Mouse (Mus musculus) hindbrain, embryonic 12.5 days (tissue): Measurements from ENCODE around the gene Dmrt3. TPM values are rescaled to one million over a fixed set of nuclear protein-coding genes. Genes with fewer than 3 reads are reported as not detected.

Experiments
- ATAC-seq: fragments of 200-750 bp; cut with Nextera tagmentation; 2 replicates; pipeline ENCODE4 v1.8.0; 2017; ENCODE audit warnings: moderate TSS enrichment; ENCODE audit not compliant: low FRiP score
- H3K27ac ChIP-seq: fragments of 300-500 bp; sonication (generic); 2 replicates; pipeline ENCODE4 v1.5.1; 2016; ENCODE audit warnings: mild to moderate bottlenecking
- H3K27me3 ChIP-seq: fragments of 300-500 bp; sonication (generic); 2 replicates; pipeline ENCODE4 v1.6.1; 2016; ENCODE audit warnings: mild to moderate bottlenecking
- H3K36me3 ChIP-seq: fragments of 300-500 bp; sonication (generic); 2 replicates; pipeline ENCODE4 v1.6.1; 2016; ENCODE audit warnings: mild to moderate bottlenecking
- H3K4me1 ChIP-seq: fragments of 300-500 bp; sonication (generic); 2 replicates; pipeline ENCODE4 v1.6.1; 2016
- H3K4me2 ChIP-seq: fragments of 300-500 bp; sonication (generic); replicated peaks from 2 replicates; pipeline ENCODE4 v1.6.1; 2016; ENCODE audit warnings: mild to moderate bottlenecking
- H3K4me3 ChIP-seq: fragments of 300-500 bp; sonication (generic); 2 replicates; pipeline ENCODE4 v1.5.1; 2016; ENCODE audit warnings: mild to moderate bottlenecking
- H3K9ac ChIP-seq: fragments of 300-500 bp; sonication (generic); 2 replicates; pipeline ENCODE4 v1.6.1; 2016; ENCODE audit warnings: mild to moderate bottlenecking, moderate library complexity
- H3K9me3 ChIP-seq: fragments of 300-500 bp; sonication (generic); replicated peaks from 2 replicates; pipeline ENCODE4 v1.6.1; 2016; ENCODE audit warnings: mild to moderate bottlenecking
- WGBS: fragments of 180-500 bp; shearing (Covaris S2); methylation state at CpG from one replicate; pipeline ENCODE4 v1.1.7; 2016; 5-methylcytosine and 5-hydroxymethylcytosine counted together
- polyA plus RNA-seq: library from polyadenylated mRNA; unstranded; fragments of >200 nt; fragmentation: Nextera tagmentation; extraction: Ambion mirVana; gene quantifications from 2 replicates; pipeline ENCODE4 v1.2.1, GENCODE M21; 2016

The Dmrt3 gene
- polyA plus RNA-seq, 1 experiment from 2014 or later = 0.67 TPM

DNA sequence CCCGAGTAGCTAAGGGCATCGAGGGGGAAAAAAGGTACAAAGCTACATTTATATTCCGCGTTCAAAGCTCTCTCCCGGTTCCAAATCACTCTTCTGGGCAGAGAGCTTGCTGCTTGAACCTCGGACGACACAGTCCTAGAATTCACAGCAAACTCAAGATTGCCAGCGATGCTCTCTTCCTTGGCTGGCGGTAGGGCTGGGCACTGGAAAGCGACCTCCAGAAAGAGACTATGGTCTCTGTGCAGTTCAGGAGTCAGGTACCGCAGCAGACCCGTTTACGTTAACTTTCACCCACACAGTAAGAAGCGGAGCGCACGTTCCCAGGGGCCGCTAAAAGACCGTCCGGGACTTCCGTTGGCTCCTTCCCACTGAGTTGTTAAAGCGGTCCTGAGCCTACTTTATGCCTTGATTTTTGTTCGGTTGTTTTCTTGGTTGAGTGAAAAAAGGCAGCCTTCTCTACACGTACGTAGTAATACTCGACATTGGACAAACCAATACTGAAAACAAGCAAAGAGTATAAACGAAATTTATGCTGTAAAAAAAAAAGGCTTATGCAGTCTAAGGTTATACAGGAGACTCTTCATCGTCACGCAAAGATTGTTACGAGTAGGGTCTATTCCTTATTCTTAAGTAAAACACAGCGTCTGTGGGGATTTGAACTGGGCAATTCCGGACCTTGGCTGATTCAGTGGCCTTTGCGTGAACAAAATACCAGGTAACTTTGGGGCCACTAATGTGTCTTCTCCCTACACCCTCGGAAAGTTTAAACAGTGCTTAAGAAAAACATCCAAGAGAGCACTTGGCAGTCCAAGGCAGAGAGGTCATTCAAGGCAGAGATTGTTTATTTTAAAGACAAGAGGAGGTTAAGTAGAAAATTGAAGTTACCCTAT is 895 bp upstream of the Dmrt3 start:
- Histone ChIP-seq H3K9me3 (no peaks in the 10 kb centered on the region), H3K4me1 (peaks cover 24% of the 10 kb centered on the region), H3K27me3 (peaks cover 92% of the 10 kb centered on the region), H3K4me3 (no peak overlapping the region), H3K27ac (no peak overlapping the region), H3K4me2 (no peak overlapping the region), H3K36me3 (no peaks in the 10 kb centered on the region), H3K9ac (no peak overlapping the region)
- no peak for ATAC-seq
- WGBS = under 1% methylated on average over 33 of the region's 33 CpGs

DNA sequence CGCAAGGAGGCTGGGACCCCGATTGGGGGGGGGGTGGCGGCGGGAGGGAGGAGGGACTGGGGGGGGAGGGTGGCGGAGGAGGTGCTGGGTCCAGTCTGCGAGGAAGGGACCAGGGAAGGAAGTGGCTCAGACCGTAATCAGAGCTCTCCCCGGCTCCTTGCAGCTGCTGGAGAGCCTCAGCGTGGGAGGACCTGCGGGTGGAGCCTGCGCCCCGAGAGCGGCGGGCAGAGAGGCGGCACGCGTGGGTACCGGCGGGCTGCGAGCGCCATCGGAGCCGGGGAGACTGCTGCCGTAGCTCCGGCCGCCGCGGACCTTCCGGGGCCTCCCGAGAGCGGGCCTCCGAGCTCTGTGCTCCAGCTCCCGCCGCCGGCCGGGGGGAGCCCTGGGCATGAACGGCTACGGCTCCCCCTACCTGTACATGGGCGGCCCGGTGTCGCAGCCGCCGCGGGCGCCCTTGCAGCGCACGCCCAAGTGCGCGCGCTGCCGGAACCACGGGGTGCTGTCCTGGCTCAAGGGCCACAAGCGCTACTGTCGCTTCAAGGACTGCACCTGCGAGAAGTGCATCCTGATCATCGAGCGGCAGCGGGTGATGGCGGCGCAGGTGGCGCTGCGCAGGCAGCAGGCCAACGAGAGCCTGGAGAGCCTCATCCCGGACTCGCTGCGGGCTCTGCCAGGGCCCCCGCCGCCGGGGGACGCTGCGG is 460 bp downstream of the Dmrt3 start:
- WGBS = under 1% methylated on average over 48 of the region's 71 CpGs

DNA sequence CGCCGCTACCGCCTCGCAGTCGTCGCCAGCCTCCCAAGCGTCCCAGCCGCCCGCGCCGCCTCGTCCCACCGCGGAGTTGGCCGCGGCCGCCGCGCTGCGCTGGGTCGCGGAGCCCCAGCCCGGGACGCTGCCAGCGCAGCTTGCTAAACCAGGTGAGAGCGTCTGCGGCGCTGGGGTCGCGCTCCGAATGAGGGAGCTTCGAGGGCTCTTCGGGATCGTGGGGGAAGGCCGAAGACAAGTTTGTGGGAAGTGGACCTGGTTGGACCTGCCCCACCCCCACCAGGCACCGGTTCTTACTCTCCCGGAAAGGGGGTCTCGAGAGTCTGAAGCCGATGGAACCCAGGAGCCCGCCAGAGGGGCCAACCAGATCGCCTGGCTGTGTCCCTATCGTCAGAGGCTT is 1.0 kb downstream of the Dmrt3 start:
- Histone ChIP-seq H3K4me1 (peaks cover 19% of the 10 kb centered on the region), H3K9ac (no peak overlapping the region; the same call in 1 of the 2 replicates)

More for the DNA sequence above, 460 bp downstream of the Dmrt3 start:
- peak; percentile 54; the same call in 1 of the 2 replicates for ATAC-seq
- Histone ChIP-seq H3K4me3 (peak overlapping the region; percentile 28), H3K4me1 (peaks cover 24% of the 10 kb centered on the region), H3K27ac (no peak overlapping the region), H3K9me3 (no peaks in the 10 kb centered on the region), H3K27me3 (peaks cover 95% of the 10 kb centered on the region), H3K36me3 (no peaks in the 10 kb centered on the region), H3K9ac (peak overlapping the region; percentile 28; the same call in 1 of the 2 replicates), H3K4me2 (peak overlapping the region; percentile 53)

DNA sequence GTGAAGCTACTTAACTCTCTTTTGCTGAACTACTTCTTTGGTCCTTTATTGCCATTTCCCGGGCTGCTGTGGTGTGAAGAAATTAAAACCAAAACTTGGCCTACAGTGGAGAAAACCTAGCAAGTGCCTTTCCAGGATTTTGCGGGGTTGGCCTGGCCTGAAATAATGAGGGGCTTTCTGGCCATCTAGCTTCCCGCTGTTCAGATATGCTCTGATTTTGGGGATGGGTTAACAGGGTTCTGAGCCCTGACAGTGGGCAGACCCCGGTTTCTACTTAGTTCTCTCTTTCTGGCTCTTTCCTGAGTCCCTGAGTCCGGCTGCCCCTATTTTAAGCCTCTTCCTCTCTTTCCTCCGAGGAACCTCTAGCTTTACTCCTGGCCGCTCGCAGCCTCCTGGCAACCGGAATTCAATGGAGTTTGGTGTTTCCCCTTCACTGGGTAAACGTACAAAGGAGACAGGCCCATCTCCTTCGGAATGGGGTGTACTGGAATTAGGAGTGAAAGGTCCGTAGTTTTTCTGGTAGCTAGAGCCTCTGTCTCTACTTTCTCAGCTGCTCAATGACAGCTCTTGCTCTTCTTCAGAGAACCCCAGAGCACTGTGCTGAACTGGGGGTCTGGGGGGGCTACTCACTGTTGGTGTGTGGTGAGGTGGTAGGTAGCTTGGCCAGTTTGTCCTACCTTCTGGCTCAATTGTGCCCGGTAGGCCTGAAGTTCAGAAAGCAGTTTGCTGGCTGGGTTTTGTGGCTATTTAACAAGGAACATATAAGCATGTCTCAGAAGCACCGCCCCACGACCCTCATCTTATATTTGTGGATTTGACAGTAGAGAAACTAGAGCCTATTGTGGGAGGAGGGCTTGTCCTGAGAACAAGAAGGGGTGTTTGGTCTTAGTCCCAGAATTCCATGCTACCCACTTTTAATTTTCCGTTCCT is 2.0 kb downstream of the Dmrt3 start:
- Histone ChIP-seq H3K9ac (no peak overlapping the region), H3K4me1 (peaks cover 19% of the 10 kb centered on the region), H3K4me3 (no peak overlapping the region), H3K27ac (no peak overlapping the region), H3K9me3 (no peaks in the 10 kb centered on the region), H3K27me3 (peaks cover 95% of the 10 kb centered on the region), H3K36me3 (no peaks in the 10 kb centered on the region), H3K4me2 (no peak overlapping the region)
- no peak for ATAC-seq
- whole genome bisulfite sequencing = 3% methylated on average over 16 of the region's 16 CpGs

More for the DNA sequence above, 1.0 kb downstream of the Dmrt3 start:
- no peak for ATAC-seq
- Histone ChIP-seq H3K27ac (no peak overlapping the region), H3K4me2 (peak overlapping the region; percentile 53), H3K9me3 (no peaks in the 10 kb centered on the region), H3K4me3 (peak overlapping the region; percentile 28), H3K27me3 (peaks cover 95% of the 10 kb centered on the region), H3K36me3 (no peaks in the 10 kb centered on the region)
- under 1% methylated on average over 42 of the region's 42 CpGs for WGBS

DNA sequence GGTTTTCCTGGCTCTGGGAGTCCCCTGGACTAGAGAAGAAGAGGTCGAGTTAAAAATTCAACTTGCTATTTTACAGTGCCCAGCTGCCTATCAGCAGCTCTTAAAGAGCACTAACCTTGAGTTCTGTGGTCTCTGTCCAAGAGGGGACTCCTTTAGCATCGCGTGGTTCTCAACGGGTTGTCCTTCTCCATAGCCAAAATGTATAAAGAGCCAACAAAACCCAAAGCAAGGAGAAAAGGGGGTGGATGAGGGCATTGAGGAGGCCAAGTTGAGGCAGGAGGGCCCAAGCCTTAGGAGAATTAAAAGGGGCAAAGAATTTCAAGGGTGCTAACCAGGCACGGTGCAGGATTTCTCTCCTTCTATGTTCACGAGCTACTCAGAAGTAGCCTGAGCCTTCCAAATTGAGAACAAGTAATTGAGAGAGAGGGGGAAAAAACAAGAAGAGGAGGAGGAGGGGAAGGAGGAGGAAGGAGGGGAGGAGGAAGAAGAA is 2.8 kb downstream of the Dmrt3 start:
- no peaks in the 10 kb centered on the region for H3K9me3 ChIP-seq
- H3K36me3 ChIP-seq = no peaks in the 10 kb centered on the region
- no peak overlapping the region for H3K27ac ChIP-seq
- peaks cover 14% of the 10 kb centered on the region for H3K4me1 ChIP-seq
- H3K27me3 ChIP-seq = peaks cover 95% of the 10 kb centered on the region
- 2% methylated on average over 6 of the region's 6 CpGs for WGBS
- no peak overlapping the region for H3K9ac ChIP-seq
- H3K4me2 ChIP-seq = no peak overlapping the region
- no peak overlapping the region for H3K4me3 ChIP-seq
- no peak for ATAC-seq

DNA sequence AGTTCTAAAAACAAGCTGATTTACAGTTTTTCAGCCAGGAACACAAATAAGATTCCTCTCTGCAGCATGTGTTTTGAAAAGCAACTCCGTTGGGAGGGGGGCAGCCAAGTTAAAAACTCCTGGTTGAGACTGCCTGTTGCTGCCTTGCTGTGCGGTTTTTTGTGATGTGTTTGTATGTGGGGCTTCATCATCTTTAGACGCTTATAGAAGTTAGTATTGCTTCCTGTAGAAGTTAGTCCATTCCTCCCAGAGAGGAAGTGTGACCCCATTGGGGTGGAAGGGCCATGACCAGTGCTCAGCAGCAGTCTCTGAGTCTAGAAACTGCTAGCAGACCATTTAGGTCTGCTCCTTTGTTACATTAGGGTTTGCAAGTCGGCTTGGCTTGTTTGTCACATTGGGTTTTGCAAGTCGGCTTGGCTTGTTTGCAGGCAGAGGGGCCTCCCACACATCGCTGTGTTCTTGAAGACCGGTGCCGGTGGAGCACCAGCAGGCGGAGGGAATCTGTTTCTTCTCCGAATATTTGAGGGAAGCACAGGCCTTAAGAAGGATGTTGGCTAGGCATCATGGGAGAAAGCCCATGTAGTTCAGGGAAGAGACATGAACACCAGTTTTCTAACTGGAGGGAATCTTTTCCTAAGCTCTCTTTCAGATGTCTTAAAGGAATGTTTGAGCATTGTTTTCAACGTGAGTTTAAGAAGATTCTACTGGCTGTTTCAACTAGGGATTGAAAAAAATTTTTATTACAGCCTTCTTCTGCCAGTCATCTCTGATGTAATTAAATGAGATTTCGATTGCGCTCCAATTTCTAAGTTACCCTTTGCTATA is 3.6 kb downstream of the Dmrt3 start:
- Histone ChIP-seq H3K36me3 (no peaks in the 10 kb centered on the region), H3K4me3 (no peak overlapping the region), H3K4me2 (no peak overlapping the region), H3K4me1 (peaks cover 14% of the 10 kb centered on the region), H3K9ac (no peak overlapping the region), H3K27ac (no peak overlapping the region), H3K27me3 (peaks cover 95% of the 10 kb centered on the region), H3K9me3 (no peaks in the 10 kb centered on the region)
- WGBS = 5% methylated on average over 13 of the region's 13 CpGs
- no peak for ATAC-seq

DNA sequence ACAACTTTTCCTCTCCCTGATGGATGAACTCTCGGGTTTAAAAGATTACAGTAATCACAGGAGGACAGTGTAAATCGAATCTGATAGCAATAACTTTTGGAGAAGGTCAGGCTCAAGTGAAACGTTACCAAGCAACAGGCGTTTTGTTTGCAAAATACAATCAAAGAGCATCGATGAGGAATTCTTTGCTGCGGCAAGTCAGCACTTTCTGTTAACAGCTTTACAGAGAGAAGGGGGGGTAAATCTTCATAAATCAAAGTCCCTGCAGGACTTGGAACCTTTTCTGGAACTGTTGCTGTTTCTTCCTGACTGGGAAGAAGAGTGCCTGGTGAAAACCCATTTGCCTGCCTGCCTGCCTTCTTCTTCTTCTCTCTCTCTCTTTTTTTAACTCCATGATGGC is 5.8 kb downstream of the Dmrt3 start:
- H3K4me2 ChIP-seq = no peak overlapping the region
- WGBS = 22% methylated on average over 6 of the region's 6 CpGs
- H3K9me3 ChIP-seq = no peaks in the 10 kb centered on the region
- peaks cover 3% of the 10 kb centered on the region for H3K4me1 ChIP-seq
- H3K9ac ChIP-seq = no peak overlapping the region
- no peak overlapping the region for H3K4me3 ChIP-seq
- no peak overlapping the region for H3K27ac ChIP-seq
- ATAC-seq = no peak
- H3K27me3 ChIP-seq = peaks cover 97% of the 10 kb centered on the region
- no peaks in the 10 kb centered on the region for H3K36me3 ChIP-seq

DNA sequence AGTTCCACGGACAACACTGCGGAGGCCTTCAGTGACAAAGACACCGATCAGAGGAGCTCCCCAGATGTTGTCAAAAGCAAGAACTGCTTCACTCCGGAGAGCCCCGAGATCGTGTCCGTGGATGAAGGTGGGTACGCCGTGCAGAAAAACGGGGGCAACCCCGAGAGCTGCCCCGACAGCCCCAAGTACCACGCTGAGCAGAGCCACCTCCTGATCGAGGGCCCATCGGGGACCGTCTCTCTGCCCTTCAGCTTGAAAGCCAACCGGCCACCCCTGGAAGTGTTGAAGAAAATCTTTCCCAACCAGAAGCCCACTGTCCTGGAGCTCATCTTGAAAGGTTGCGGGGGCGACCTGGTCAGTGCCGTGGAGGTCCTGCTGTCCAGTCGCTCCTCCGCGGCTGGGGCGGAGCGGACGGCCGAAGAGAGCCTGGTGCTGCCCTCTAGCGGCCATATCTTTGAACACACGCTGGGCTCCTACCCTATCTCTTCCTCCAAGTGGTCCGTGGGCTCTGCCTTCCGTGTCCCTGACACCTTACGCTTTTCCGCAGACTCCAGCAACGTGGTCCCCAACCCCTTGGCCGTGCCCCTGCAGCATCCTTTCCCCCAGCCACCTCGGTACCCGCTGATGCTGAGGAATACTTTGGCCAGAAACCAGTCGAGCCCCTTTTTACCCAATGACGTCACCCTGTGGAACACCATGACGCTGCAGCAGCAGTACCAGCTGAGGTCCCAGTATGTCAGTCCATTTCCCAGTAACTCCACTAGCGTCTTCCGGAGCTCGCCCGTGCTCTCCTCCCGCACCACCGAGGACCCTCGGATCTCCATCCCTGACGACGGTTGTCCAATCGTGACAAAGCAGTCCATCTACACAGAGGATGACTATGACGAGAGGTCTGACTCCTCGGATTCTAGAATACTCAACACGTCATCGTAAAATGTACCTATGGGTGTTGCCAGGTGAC is 12.5 kb downstream of the Dmrt3 start:
- no peaks in the 10 kb centered on the region for H3K9me3 ChIP-seq
- no peaks in the 10 kb centered on the region for H3K36me3 ChIP-seq
- H3K4me1 ChIP-seq = peaks cover 2% of the 10 kb centered on the region; the same call in 1 of the 2 replicates
- peaks cover 98% of the 10 kb centered on the region for H3K27me3 ChIP-seq
- H3K27ac ChIP-seq = no peak overlapping the region
- H3K4me2 ChIP-seq = peak overlapping the region; percentile 45
- peak; percentile 69 for ATAC-seq
- H3K4me3 ChIP-seq = peak overlapping the region; percentile 23
- WGBS = 30% methylated on average over 51 of the region's 54 CpGs
- peak overlapping the region; percentile 43; the same call in 1 of the 2 replicates for H3K9ac ChIP-seq

DNA sequence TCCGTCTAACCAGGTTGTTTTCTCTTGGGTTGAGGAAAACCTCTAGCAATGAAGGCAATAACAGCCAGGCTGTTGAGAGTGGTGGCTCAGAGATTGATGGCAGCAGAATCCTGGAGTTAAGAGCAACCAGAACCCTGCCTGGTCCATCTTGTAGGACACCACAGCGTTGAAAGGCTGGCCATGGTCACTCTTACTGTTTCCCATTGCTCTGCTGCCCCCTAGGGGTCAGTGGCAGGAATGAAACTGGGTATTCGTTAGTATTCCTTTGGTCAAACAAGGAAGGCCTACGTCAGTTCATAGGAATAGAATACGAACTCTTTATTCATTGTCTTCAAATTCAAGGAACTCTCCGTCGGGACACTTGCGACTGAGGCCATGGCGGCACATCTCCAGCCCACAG is 18.4 kb downstream of the Dmrt3 start:
- WGBS = 13% methylated on average over 9 of the region's 9 CpGs
- Histone ChIP-seq H3K9ac (no peak overlapping the region), H3K27me3 (peaks cover 54% of the 10 kb centered on the region)

DNA sequence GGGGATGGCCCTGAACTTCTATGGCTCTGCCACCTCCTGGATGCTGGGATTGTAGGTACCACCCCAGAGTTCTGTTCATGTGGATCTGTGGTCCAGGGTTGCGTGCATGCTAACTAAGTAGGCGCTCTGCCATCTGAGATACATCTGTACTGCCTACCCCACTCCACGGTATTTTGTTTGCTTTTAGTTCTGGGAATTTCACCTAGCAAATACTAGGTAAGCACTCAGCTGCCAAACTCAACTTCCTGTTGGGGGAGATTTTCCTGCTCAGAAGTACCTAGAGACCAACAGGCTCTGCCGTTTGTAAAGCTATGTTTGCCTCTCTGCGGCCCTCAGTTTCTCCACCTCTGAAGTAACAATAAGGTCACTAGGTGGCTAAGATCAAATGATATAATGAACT is 25.0 kb downstream of the Dmrt3 start:
- no peak overlapping the region for H3K4me3 ChIP-seq

More for the DNA sequence above, 18.4 kb downstream of the Dmrt3 start:
- Histone ChIP-seq H3K4me2 (no peak overlapping the region), H3K9me3 (no peaks in the 10 kb centered on the region), H3K4me3 (no peak overlapping the region), H3K4me1 (no peaks in the 10 kb centered on the region), H3K27ac (no peak overlapping the region), H3K36me3 (no peaks in the 10 kb centered on the region)
- ATAC-seq = no peak

More for the DNA sequence above, 25.0 kb downstream of the Dmrt3 start:
- Histone ChIP-seq H3K9ac (no peak overlapping the region), H3K9me3 (no peaks in the 10 kb centered on the region), H3K27ac (no peak overlapping the region), H3K4me2 (peak overlapping the region; percentile 52; the same call in 1 of the 2 replicates), H3K36me3 (no peaks in the 10 kb centered on the region), H3K4me1 (peaks cover 2% of the 10 kb centered on the region; the same call in 1 of the 2 replicates), H3K27me3 (0 out of 2 replicates have a peak, but pooled peaks cover 2% of the 10 kb centered on the region)
- no peak for ATAC-seq
- 87% methylated on average over 5 of the region's 5 CpGs for WGBS
